Mouse (Mus musculus) myocyte (in vitro differentiated cells): Measurements from ENCODE around the gene Vapa. TPM values are rescaled to one million over a fixed set of nuclear protein-coding genes. Genes with fewer than 3 reads are reported as not detected.

Source experiments
- H3K27me3 ChIP-seq: one replicate; pipeline ENCODE4 v1.6.1; 2011; ENCODE audit not compliant: control insufficient read depth, insufficient read depth, insufficient read length
- H3K36me3 ChIP-seq: one replicate; pipeline ENCODE4 v1.6.1; 2011; ENCODE audit not compliant: control insufficient read depth, insufficient read depth
- H3K4me2 ChIP-seq: one replicate; pipeline ENCODE4 v1.6.1; 2011; ENCODE audit warnings: low read depth, control low read depth
- H3K4me3 ChIP-seq: one replicate; pipeline ENCODE4 v1.5.1; 2011; ENCODE audit warnings: mild to moderate bottlenecking, control low read depth, moderate library complexity
- H3K79me2 ChIP-seq: one replicate; pipeline ENCODE4 v1.6.1; 2011; ENCODE audit not compliant: control insufficient read depth, insufficient read depth
- H3ac ChIP-seq: one replicate; pipeline ENCODE4 v1.6.1; 2011; ENCODE audit not compliant: control insufficient read depth, insufficient read length
- CEBPB ChIP-seq: IDR thresholded peaks from 2 replicates; pipeline ENCODE4 v1.6.1; 2011; ENCODE audit warnings: mild to moderate bottlenecking, moderate library complexity; ENCODE audit not compliant: poor library complexity, insufficient read depth, severe bottlenecking
- E2F4 ChIP-seq: IDR thresholded peaks from one replicate; pipeline ENCODE4 v1.6.1; 2011; ENCODE audit warnings: mild to moderate bottlenecking, control low read depth, moderate library complexity; ENCODE audit not compliant: insufficient read depth
- MAX ChIP-seq: IDR thresholded peaks from one replicate; pipeline ENCODE4 v1.6.1; 2011; ENCODE audit warnings: low read depth, mild to moderate bottlenecking, control low read depth
- MYOD1 ChIP-seq, 3 experiments: IDR thresholded peaks; one replicate each; pipeline ENCODE4 v1.6.1; 2011; ENCODE audit warnings: control low read depth in 2 of 3, low read depth in 2 of 3, mild to moderate bottlenecking in 2 of 3, moderate library complexity in 1 of 3; ENCODE audit not compliant: insufficient read length in 2 of 3, control insufficient read depth in 1 of 3
- MYOG ChIP-seq, 3 experiments: IDR thresholded peaks; one replicate each; pipeline ENCODE4 v1.6.1; 2011; ENCODE audit warnings: control low read depth in 2 of 3, low read depth in 2 of 3, mild to moderate bottlenecking in 2 of 3; ENCODE audit not compliant: insufficient read length in 2 of 3, control insufficient read depth in 1 of 3, insufficient read depth in 1 of 3
- POLR2A ChIP-seq: IDR thresholded peaks from one replicate; pipeline ENCODE4 v1.6.1; 2011; ENCODE audit warnings: low read depth, mild to moderate bottlenecking, control low read depth, moderate library complexity; ENCODE audit not compliant: insufficient read length
- POLR2AphosphoS2 ChIP-seq: IDR thresholded peaks from one replicate; pipeline ENCODE4 v1.6.1; 2011; ENCODE audit warnings: low read depth, control low read depth; ENCODE audit not compliant: insufficient read length
- REST ChIP-seq: IDR thresholded peaks from one replicate; pipeline ENCODE4 v1.6.1; 2011; ENCODE audit warnings: mild to moderate bottlenecking, control low read depth, moderate library complexity; ENCODE audit not compliant: insufficient read depth, insufficient read length
- SRF ChIP-seq: IDR thresholded peaks from one replicate; pipeline ENCODE4 v1.6.1; 2011; ENCODE audit warnings: low read depth; ENCODE audit not compliant: control insufficient read depth, insufficient read length
- TCF12 ChIP-seq: IDR thresholded peaks from one replicate; pipeline ENCODE4 v1.6.1; 2011; ENCODE audit warnings: mild to moderate bottlenecking, control low read depth; ENCODE audit not compliant: poor library complexity, insufficient read depth, severe bottlenecking
- TCF3 ChIP-seq: IDR thresholded peaks from one replicate; pipeline ENCODE4 v1.6.1; 2011; ENCODE audit warnings: low read depth, control low read depth; ENCODE audit not compliant: insufficient read length
- USF1 ChIP-seq: IDR thresholded peaks from one replicate; pipeline ENCODE4 v1.6.1; 2011; ENCODE audit warnings: low read depth, mild to moderate bottlenecking, control low read depth, moderate library complexity
- polyA plus RNA-seq: library from polyadenylated mRNA; unstranded; fragments of >200 nt; fragmentation: generic; extraction: Trizol; gene quantifications from one replicate; pipeline ENCODE4 v1.2.1, GENCODE M21; 2012; ENCODE audit warnings: missing spikeins

The Vapa gene
- polyA plus RNA-seq, 1 experiment: 78.9 TPM

- no peak overlapping the region for H3ac ChIP-seq
- H3K4me3 ChIP-seq: no peak overlapping the region
- no peaks in the 10 kb centered on the region for H3K27me3 ChIP-seq
- TF ChIP-seq CEBPB: no peak
- no peak for TF ChIP-seq POLR2AphosphoS2
- no peak for TF ChIP-seq POLR2A
- H3K4me2 ChIP-seq: no peak overlapping the region
- H3K36me3 ChIP-seq: no peaks in the 10 kb centered on the region
- no peaks in the 10 kb centered on the region for H3K79me2 ChIP-seq
These were observed 41.9 kb downstream of the Vapa start for GRCm38 (mm10) chr17:65571466-65571865.

DNA sequence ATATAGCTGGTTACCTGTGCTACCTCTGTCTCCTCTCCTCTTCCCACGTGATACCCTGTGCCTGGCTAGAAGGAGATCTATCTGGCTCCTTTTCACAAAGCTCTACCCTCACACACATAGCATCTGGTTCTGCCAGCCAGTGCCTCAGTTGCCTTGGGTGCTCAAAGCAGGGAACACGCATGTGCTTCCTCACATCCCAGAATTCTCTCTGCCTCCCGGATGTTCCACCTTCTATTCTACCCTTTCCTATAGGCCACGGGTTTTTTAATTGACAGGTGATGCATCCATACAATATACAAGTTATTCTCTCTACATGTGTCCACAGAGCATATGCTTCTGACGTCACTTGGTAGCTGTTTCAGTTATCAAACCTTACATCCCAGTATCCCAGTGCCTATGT, 49.2 kb downstream of the Vapa start:
- no peaks in the 10 kb centered on the region for H3K79me2 ChIP-seq
- no peak for TF ChIP-seq POLR2A
- no peak for TF ChIP-seq SRF
- no peak for TF ChIP-seq TCF12
- no peak for TF ChIP-seq MAX
- TF ChIP-seq REST: no peak
- TF ChIP-seq MYOG (IDR thresholded peaks at IDR 0.05; ENCODE audit: control insufficient read depth in 1 of 3, insufficient read depth in 1 of 3, insufficient read length in 2 of 3, low read depth in 2 of 3): no peak
- no peak for TF ChIP-seq POLR2AphosphoS2
- no peak for TF ChIP-seq TCF3
- no peak for TF ChIP-seq MYOD1 (IDR thresholded peaks at IDR 0.05; ENCODE audit: control insufficient read depth in 1 of 3, insufficient read length in 2 of 3, low read depth in 2 of 3)
- no peak for TF ChIP-seq USF1
- TF ChIP-seq CEBPB: no peak
- no peak overlapping the region for H3K4me2 ChIP-seq
- H3K27me3 ChIP-seq: no peaks in the 10 kb centered on the region
- H3ac ChIP-seq: no peak overlapping the region
- H3K4me3 ChIP-seq: no peak overlapping the region
- no peaks in the 10 kb centered on the region for H3K36me3 ChIP-seq

DNA sequence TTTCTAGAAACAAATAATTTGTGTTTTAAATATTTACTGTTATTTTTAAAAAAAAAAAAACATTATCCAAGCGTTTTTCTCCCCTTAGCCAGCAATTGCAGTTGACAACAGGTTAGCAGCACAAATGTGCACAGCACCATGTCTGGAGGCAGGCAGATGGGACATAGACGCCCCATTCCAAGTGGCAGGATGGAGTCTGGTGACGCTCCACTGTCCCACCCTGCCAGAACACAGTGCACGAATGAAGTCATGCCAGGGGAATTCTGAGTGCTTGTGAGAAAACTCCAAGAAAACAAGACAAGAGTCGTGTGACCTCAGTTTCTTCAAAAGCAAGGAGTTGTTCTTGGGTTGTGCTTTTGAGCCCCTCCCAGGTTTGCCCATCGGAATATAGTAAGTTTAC, 50.0 kb downstream of the Vapa start:
- TF ChIP-seq USF1: no peak
- TF ChIP-seq TCF12: no peak
- no peak for TF ChIP-seq CEBPB
- TF ChIP-seq REST: no peak
- no peak for TF ChIP-seq MYOG (IDR thresholded peaks at IDR 0.05; ENCODE audit: control insufficient read depth in 1 of 3, insufficient read depth in 1 of 3, insufficient read length in 2 of 3, low read depth in 2 of 3)
- TF ChIP-seq E2F4: no peak
- no peak for TF ChIP-seq POLR2AphosphoS2
- no peak for TF ChIP-seq MYOD1 (IDR thresholded peaks at IDR 0.05; ENCODE audit: control insufficient read depth in 1 of 3, insufficient read length in 2 of 3, low read depth in 2 of 3)
- no peak for TF ChIP-seq POLR2A
- TF ChIP-seq TCF3: no peak
- TF ChIP-seq MAX: no peak
- no peak for TF ChIP-seq SRF
- no peak overlapping the region for H3ac ChIP-seq
- H3K27me3 ChIP-seq: no peaks in the 10 kb centered on the region
- H3K4me2 ChIP-seq: peak overlapping the region; percentile 57
- H3K4me3 ChIP-seq: no peak overlapping the region
- no peaks in the 10 kb centered on the region for H3K36me3 ChIP-seq
- no peaks in the 10 kb centered on the region for H3K79me2 ChIP-seq

DNA sequence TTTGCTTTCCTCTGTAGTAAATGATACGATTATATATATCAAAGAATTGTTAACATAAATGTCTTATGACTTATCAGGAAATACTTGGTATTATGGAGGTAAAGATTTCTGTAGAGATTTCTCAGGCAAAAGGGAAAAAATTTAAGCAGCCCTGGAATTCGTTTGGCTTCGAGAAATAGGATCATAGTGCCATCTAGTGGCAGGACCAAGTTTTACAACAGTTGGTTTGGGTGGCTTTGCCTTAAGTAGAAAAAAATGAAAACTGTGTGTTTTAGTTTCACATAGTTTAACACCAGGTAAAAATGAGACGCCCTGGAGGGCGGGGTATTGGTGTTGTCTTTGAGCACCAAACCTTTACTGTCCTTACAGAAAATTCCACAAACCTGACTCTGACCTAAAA, 50.6 kb downstream of the Vapa start:
- Histone ChIP-seq H3K27me3 (no peaks in the 10 kb centered on the region), H3ac (no peak overlapping the region), H3K79me2 (no peaks in the 10 kb centered on the region), H3K4me3 (no peak overlapping the region), H3K4me2 (peak overlapping the region; percentile 57), H3K36me3 (no peaks in the 10 kb centered on the region)
- TF ChIP-seq TCF12: no peak

GRCm38 (mm10) chr17:65561361-65562015, 51.9 kb downstream of the Vapa start:
- Histone ChIP-seq H3K4me2 (no peak overlapping the region), H3K4me3 (no peak overlapping the region), H3K79me2 (no peaks in the 10 kb centered on the region), H3K27me3 (no peaks in the 10 kb centered on the region), H3ac (no peak overlapping the region), H3K36me3 (no peaks in the 10 kb centered on the region)
- TF ChIP-seq E2F4: no peak
- TF ChIP-seq SRF: no peak
- TF ChIP-seq MAX: no peak
- no peak for TF ChIP-seq USF1
- TF ChIP-seq MYOG (IDR thresholded peaks at IDR 0.05; ENCODE audit: control insufficient read depth in 1 of 3, insufficient read depth in 1 of 3, insufficient read length in 2 of 3, low read depth in 2 of 3): peak in 2 of 3 experiments; percentile 40 to 80

DNA sequence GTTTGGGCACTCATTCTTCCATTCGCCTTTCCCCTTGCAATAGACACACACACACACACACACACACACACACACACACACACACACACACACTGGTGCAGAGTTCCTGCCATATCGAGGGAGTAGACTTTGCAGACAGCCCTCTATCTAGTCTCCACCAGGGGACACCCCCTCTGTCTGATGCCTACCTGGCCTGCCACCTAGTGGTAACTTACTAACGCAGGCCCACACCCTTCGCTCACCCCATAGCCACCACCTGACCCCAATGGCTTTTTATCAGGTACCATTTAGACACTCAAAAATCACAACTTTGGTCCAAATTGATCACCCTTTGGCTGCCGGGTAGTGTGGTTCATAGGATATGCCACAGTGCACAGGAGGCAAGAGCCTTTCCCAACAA, 54.1 kb downstream of the Vapa start:
- H3K79me2 ChIP-seq: no peaks in the 10 kb centered on the region
- no peaks in the 10 kb centered on the region for H3K36me3 ChIP-seq
- H3K4me3 ChIP-seq: no peak overlapping the region
- H3K27me3 ChIP-seq: no peaks in the 10 kb centered on the region
- TF ChIP-seq TCF12: no peak
- no peak for TF ChIP-seq TCF3
- no peak for TF ChIP-seq MAX
- TF ChIP-seq POLR2A: no peak
- TF ChIP-seq E2F4: no peak
- TF ChIP-seq MYOG (IDR thresholded peaks at IDR 0.05; ENCODE audit: control insufficient read depth in 1 of 3, insufficient read depth in 1 of 3, insufficient read length in 2 of 3, low read depth in 2 of 3): no peak
- H3ac ChIP-seq: no peak overlapping the region
- H3K4me2 ChIP-seq: no peak overlapping the region
